Mouse (Mus musculus): ENCODE results near the gene Hsd3b7.

DNA sequence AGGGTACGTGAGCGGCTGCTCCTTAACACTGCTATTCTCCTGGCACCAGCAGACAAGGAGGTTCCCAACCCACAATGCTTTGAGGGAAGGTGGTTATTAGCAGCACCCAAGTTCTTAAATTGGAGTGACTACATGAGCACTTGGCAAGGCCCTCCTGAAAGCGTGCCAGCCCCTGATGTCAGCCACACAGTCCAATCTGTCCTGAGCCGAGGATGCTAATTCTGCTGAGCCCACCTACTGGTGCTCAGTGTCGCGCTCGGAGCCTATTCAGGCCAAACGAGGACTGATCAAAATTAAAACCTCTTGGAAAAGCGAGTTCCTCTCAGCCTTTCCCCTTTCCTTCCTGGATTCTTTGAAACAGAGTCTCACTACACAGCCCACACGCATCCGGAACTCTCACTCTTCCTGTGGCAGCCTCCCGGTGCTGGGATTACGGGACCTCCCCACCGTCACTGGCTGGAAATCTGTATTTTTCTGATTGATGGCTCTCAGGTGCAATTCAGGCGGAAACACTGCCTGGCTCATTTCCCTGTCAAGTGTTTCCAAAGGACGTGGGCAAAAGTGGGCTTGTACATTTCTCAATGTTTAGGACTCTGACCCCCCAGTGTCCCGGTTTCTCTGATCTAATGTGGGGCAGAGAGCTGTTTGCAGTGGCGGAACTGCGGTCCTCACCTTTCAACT lies 14.0 kb downstream of the Hsd3b7 start:
- no peak for TF ChIP-seq CTCF (IDR thresholded peaks at IDR 0.05; ENCODE audit: control insufficient read depth, insufficient read depth, insufficient replicate concordance, low read depth, low read length)
- TF ChIP-seq POLR2A (IDR thresholded peaks at IDR 0.05; ENCODE audit: control insufficient read depth, low read depth, low read length), result no peak

Data from testis, adult 2 months (tissue).